Mouse (Mus musculus) testis, postnatal 10 days (tissue): ENCODE data around the gene Foxn3.

Experiments used
- DNase-seq: peaks from one replicate; pipeline ENCODE4 v3.0.0; 2021; ENCODE audit warnings: low spot score

Foxn3 gene

GRCm38 (mm10) chr12:99563219-99564059 is at the start of gene Foxn3:
Foxn3 (minus strand) TSS chr12:99563582.
- DNase-seq = peak; percentile 84

DNA sequence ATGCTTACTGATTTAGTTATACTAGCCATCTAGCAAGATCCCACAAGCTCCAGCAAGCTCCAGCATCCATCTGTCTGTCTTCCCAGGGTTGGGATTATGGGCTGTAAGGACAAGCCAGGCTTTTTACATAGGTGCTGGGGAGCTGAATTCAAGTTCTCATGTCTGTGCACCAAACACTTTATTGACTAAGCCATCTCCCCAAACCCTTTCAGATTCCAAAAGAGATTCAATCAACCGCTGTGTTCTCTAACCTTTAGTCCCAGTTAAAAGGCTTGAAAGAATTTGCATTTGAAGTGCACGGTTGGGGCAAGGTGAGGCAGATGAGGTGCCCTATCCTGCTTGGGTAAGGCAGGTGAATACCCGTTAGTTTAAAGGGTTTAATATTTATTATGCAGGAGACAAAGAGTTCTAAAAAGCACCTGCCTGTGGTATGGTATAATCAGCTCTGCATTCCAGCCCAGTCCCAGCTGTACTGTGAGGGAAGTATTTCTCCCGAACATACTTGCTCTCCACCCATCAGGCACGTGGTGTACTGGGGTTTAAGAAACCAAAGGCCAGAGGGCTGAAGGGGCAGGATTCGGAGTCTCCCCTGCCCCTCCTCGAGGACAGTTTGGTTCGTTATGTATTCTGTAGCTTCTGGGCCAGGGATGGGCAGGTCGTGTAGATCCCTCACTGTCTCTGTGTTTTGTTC is 48.9 kb upstream of the Foxn3 start:
- no peak for DNase-seq

DNA sequence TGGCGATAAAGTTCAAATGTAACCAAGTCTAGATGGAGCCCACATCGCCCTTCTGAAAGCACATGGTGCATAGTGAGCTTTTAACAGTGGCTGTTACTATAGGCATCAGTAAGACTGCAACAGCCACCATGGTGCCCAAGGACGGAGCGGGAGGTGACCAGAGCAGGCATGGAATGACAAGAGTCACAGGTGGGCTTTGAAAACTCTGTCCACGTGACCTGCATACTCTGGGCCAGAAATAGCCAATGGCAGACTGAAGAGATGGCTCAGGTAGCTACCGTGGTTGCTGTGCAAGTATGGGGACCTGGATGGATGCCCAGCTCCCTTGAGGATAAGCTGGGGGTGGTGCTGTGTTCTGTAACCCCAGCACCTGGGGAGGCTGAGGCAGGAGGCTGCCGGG is 47.5 kb upstream of the Foxn3 start:
- DNase-seq = no peak

GRCm38 (mm10) chr12:99610069-99610815 is 46.9 kb upstream of the Foxn3 start:
- no peak for DNase-seq

GRCm38 (mm10) chr12:99609643-99610042 is 46.3 kb upstream of the Foxn3 start:
- DNase-seq = no peak

DNA sequence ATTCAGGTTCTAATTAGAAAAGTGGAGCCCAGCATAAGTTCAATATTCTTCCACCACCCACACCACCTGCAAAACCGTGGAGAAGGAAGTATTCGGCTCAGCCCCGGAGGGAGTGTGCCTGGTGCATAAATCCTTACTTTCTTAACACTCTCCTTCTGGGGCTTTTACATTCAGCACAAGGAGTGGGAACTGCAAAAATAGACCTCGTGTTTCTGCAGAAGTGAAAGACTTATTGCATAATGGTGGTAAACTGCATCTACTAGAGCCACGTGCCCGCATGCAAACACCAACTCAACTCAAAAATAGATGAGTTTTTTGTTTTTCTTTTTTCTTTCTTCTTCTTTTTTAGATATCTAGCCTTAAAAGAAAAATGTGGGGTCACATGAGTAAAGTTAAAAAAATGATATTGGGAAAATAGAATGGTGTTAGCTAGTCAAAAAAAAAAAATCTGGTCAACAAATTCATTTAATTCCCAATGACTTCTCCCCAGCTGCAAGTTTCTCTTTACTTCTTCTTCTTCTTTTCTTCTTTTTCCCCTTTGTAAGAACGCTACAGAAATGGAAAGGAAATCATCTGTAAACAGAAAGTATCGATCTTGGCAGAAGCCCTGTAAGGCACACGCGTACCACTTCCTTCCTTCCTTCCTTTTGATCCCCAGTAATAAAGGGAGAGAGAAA is 45.0 kb upstream of the Foxn3 start:
- no peak for DNase-seq

DNA sequence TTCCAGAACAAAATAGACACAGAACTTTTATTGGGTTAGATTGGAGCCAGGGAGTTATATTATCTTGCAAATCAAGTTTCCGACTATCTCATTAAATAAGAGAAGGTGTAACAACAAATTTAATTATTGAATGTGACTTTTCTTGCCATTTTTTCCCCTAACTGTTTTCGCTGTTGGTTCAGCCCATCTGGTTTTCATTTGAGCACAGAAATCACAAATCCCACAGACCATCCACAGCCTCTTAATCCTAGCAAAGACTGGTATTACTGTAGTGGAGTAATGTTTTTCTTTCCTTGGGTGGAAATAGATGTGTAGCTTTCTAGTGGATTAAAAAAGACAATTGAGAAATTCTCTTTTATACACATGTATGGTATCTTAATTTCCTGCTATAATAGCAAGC is 40.0 kb upstream of the Foxn3 start:
- DNase-seq = no peak

GRCm38 (mm10) chr12:99601841-99602240 is 38.5 kb upstream of the Foxn3 start:
- DNase-seq = no peak

GRCm38 (mm10) chr12:99601392-99601791 is 38.0 kb upstream of the Foxn3 start:
- DNase-seq = no peak

- no peak for DNase-seq
These were observed 36.2 kb upstream of the Foxn3 start for GRCm38 (mm10) chr12:99599606-99600005.

DNA sequence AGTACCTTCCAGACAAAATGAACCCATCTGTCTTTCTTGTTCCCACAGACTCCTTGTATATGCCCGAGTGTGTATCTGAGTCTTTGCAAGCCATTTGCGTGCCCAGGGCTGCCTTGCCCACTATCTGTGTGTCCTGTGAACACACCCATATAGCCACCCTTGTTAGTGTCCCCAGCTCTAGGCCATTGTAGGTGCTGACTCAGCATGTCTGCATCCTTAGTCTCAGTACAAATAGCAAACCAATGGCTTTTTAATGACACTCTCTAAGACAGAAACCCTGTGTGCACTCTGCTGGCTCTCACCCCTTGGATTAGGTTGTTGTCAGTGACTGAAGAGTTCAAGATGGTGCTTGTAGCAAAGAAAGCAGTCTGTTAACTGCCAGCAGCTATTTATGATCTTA is 33.0 kb upstream of the Foxn3 start:
- no peak for DNase-seq

DNA sequence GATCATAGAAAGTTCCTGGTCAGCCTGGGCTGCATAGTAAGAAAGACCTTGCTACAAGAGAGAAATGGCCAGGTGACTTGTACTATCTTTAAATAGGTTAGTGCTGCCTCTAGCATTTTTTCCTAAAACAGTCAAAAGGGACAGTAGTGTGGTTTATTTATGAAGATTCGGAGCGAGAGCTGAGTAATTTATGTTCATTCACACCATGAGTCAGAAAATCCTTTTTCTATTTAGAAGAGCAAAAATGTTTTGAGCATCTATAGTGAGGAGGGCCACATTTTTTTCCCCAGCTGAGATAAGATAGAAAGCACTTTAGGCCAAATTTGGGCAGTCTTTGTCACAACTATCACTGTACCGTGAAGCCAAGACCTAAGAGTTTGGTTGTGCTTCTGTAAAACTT is 24.0 kb upstream of the Foxn3 start:
- no peak for DNase-seq

GRCm38 (mm10) chr12:99579989-99580388 is 16.6 kb upstream of the Foxn3 start:
- no peak for DNase-seq

GRCm38 (mm10) chr12:99576682-99577081 is 13.3 kb upstream of the Foxn3 start:
- no peak for DNase-seq

GRCm38 (mm10) chr12:99574299-99574698 is 10.9 kb upstream of the Foxn3 start:
- no peak for DNase-seq

- DNase-seq = no peak
These were observed 9.7 kb upstream of the Foxn3 start for GRCm38 (mm10) chr12:99573036-99573435.

DNA sequence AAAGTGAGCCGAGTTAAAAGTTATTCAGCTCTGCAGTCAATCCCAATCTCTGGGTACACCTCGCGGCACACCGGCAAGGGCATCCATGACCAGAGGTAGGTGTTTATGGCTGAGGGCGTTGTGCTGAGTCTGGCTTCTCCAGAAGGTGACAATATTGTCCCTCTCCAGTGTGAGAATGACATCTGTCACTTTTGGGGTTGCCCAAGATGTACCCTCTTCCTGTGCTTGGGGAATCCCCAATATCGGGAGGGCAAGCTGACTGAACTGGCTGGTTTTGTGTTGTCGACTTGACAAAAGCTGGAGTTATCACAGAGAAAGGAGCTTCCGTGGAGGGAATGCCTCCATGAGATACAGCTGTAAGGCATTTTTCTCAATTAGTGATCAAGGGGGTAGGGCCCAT is 8.6 kb upstream of the Foxn3 start:
- DNase-seq = no peak

DNA sequence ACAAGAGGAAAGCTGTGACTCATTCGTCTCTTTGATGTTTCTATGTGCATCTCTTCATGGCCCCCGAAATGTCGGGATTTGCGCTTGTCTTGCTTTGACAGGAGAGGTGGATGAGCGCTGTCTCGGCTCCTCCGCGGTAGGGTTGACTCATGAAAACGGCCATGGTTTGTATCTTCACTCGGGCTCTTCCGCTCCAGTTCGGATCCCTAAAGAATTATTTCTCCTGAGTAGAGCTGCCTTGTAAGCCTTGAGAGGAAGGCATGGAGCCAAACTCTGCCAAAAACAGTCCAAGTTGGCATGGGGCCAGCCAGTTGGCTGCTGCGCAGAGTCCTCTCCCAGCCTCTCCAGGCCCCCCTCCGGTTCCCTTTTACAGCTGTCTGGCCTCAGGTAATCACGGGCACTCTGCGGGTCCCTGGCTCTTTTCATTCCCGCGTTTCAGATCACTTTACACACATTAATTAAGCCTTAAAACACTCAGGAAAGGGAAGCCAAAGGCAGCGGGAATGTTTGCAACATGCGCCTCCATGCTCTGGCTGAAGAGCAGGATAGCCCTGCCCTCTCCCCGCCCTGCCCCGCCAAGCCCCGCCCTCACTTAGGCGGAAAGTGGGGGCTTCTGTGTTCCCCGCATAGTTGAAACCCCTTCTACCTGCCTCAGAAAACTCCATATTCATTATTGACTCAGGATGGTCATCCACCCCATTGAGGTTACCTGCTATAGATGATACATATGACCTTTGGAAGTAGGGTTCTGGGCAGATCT is 7.0 kb upstream of the Foxn3 start:
- DNase-seq = peak; percentile 82

DNA sequence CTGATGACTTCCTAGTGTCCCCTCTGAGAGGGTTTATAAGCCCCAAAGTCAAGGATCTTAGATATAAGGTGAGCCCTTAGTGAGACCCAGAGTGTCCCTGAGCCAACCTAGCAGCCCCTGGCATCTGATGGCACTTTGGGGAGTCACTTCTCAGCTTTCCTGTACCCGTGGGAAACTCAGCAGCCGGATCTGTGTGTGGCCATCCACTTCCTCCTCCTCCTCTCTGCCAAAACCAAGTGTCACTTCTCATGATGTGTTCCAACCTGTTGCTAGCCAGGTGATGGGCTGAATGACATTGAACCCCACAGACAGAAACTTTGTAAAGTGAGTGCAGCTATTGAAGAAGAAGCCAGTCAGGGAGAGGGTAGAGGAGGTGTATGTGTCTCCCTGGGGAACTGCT is 2.2 kb upstream of the Foxn3 start:
- no peak for DNase-seq

DNA sequence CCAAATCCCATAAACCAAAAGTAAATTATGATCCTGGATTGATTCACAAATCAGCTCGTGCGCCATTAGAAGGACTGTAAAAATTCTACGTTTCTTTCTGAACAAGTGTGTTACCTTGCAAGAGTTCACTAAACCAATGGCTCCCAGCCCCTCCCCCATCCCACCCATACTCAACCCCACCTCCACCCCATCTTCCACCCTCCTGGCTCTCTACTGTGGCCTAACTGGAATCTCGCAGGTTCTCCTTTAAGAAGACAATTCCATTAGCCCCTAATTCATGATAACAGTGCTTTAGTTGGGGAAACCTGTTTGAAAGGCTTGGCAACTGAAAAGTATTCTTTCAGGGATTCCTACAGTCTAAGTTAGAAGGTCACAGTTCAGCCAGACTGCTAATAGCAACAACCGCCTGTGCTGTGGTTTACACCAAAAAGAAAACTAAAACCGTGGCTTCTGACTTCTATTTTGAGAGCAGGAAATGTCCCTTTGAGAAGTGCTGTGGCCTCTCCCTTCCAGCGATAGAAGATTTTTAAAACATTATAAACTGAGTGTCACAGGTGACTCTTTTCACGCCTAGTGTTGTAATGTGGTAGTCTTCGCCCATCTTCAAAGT is 1.0 kb upstream of the Foxn3 start:
- no peak for DNase-seq

DNA sequence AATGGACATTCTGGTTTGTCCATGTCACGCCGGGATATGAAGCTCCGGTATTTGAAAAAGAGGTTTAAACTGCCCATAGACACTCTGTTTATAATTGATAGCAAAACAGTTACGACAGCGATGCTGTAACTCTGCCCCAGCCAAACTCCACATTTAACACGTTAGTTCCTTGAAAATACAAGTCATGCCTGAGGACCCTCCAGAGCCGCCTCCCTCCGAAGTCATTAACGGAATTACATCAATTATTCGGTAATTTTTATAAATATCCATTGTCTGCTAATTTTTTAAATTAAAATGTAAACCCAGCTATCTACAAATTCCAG is 554 bp downstream of the Foxn3 start:
- DNase-seq = no peak
